Mouse (Mus musculus) frontal cortex, postnatal 10 days (tissue): ENCODE data around the gene C1ra.
"Not testable (repeated sequence)": the region's sequence is repeated elsewhere in the genome, so short reads cannot be mapped to it uniquely, and the experiment has no call there.

Experiments used
- DNase-seq, 2 experiments: peaks; one replicate each; pipeline ENCODE4 v3.0.0; 2022; ENCODE audit warnings: low spot score in 2 of 2, mixed read lengths in 1 of 2

Gene C1ra

GRCm38 (mm10) chr6:124512355-124512836, at the start of gene C1ra:
Gene C1ra, plus strand, starts transcription at chr6:124512405.
- DNase-seq: peak in 1 of 2 experiments; percentile 44

GRCm38 (mm10) chr6:124463881-124464291, 48.3 kb upstream of the C1ra start:
- peak; percentile 46 to 50 for DNase-seq

GRCm38 (mm10) chr6:124464305-124465271, 47.6 kb upstream of the C1ra start, which contains the start of gene Clstn3:
Gene Clstn3, minus strand, starts transcription at chr6:124464794.
- DNase-seq: peak; percentile 88 to 91

- DNase-seq: no peak
Measured at GRCm38 (mm10) chr6:124465299-124465698, 46.9 kb upstream of the C1ra start.

GRCm38 (mm10) chr6:124465729-124466128, 46.5 kb upstream of the C1ra start:
- DNase-seq: no peak

- no peak for DNase-seq
Measured at GRCm38 (mm10) chr6:124471121-124471520, 41.1 kb upstream of the C1ra start.

GRCm38 (mm10) chr6:124471783-124472638, 40.2 kb upstream of the C1ra start:
- DNase-seq: not testable (repeated sequence)

- DNase-seq: no peak
Measured at GRCm38 (mm10) chr6:124472801-124473200, 39.4 kb upstream of the C1ra start.

- no peak for DNase-seq
Measured at GRCm38 (mm10) chr6:124474621-124475020, 37.6 kb upstream of the C1ra start.

- not testable (repeated sequence) for DNase-seq
Measured at GRCm38 (mm10) chr6:124475335-124476075, 36.7 kb upstream of the C1ra start.

- DNase-seq: no peak
Measured at GRCm38 (mm10) chr6:124476216-124476615, 36.0 kb upstream of the C1ra start.

- no peak for DNase-seq
Measured at GRCm38 (mm10) chr6:124476796-124477195, 35.4 kb upstream of the C1ra start.

- DNase-seq: no peak
Measured at GRCm38 (mm10) chr6:124477221-124477655, 35.0 kb upstream of the C1ra start.

- no peak for DNase-seq
Measured at GRCm38 (mm10) chr6:124477922-124478651, 34.1 kb upstream of the C1ra start.

- no peak for DNase-seq
Measured at GRCm38 (mm10) chr6:124478874-124479572, 33.2 kb upstream of the C1ra start.

GRCm38 (mm10) chr6:124479573-124479930, 32.7 kb upstream of the C1ra start:
- no peak for DNase-seq

GRCm38 (mm10) chr6:124480295-124480694, 31.9 kb upstream of the C1ra start:
- DNase-seq: no peak

GRCm38 (mm10) chr6:124481571-124481970, 30.6 kb upstream of the C1ra start:
- no peak for DNase-seq

GRCm38 (mm10) chr6:124483831-124484230, 28.4 kb upstream of the C1ra start:
- not testable (repeated sequence) for DNase-seq

GRCm38 (mm10) chr6:124484851-124485250, 27.4 kb upstream of the C1ra start:
- no peak for DNase-seq
